Mouse (Mus musculus) lung, postnatal 0 days (tissue): ENCODE results near the gene Prrc2b. TPM values are rescaled to one million over a fixed set of nuclear protein-coding genes. Genes with fewer than 3 reads are reported as not detected.

Experiments
- ATAC-seq: fragments of 200-750 bp; cut with Nextera tagmentation; 2 replicates; pipeline ENCODE4 v1.8.0; 2017; ENCODE audit warnings: moderate library complexity
- DNase-seq: peaks from one replicate; pipeline ENCODE4 v3.0.0-alpha.2; 2016; ENCODE audit warnings: low spot score
- H3K27ac ChIP-seq: fragments of 300-500 bp; sonication (generic); 2 replicates; pipeline ENCODE4 v1.5.1; 2014; ENCODE audit warnings: antibody characterized with exemption, mild to moderate bottlenecking, low read length, mixed read lengths
- H3K27me3 ChIP-seq: fragments of 300-500 bp; sonication (generic); replicated peaks from 2 replicates; pipeline ENCODE4 v1.6.1; 2014; ENCODE audit warnings: low read length, mixed read lengths; ENCODE audit not compliant: insufficient read depth
- H3K36me3 ChIP-seq: fragments of 300-500 bp; sonication (generic); 2 replicates; pipeline ENCODE4 v1.6.1; 2014; ENCODE audit warnings: low read length, mixed read lengths; ENCODE audit not compliant: insufficient read depth
- H3K4me1 ChIP-seq: fragments of 300-500 bp; sonication (generic); 2 replicates; pipeline ENCODE4 v1.6.1; 2014; ENCODE audit warnings: antibody characterized with exemption, low read depth, low read length, mixed read lengths; ENCODE audit not compliant: insufficient read depth
- H3K4me2 ChIP-seq: fragments of 300-500 bp; sonication (generic); replicated peaks from 2 replicates; pipeline ENCODE4 v1.6.1; 2014; ENCODE audit warnings: low read depth, mild to moderate bottlenecking, low read length, moderate library complexity, mixed read lengths
- H3K4me3 ChIP-seq: fragments of 300-500 bp; sonication (generic); 2 replicates; pipeline ENCODE4 v1.5.1; 2014; ENCODE audit warnings: low read depth, low read length
- H3K9ac ChIP-seq: fragments of 300-500 bp; sonication (generic); replicated peaks from 2 replicates; pipeline ENCODE4 v1.6.1; 2014; ENCODE audit warnings: low read depth, mild to moderate bottlenecking
- H3K9me3 ChIP-seq: fragments of 300-500 bp; sonication (generic); 2 replicates; pipeline ENCODE4 v1.6.1; 2016; ENCODE audit warnings: low read length, mixed read lengths
- CTCF ChIP-seq: IDR thresholded peaks from 2 replicates; pipeline ENCODE4 v1.5.1; 2016; ENCODE audit warnings: antibody characterized with exemption, mild to moderate bottlenecking
- EP300 ChIP-seq: IDR thresholded peaks from 2 replicates; pipeline ENCODE4 v1.6.1; 2016; ENCODE audit warnings: antibody characterized with exemption, mild to moderate bottlenecking, control low read depth
- WGBS: fragments of 180-500 bp; shearing (Covaris S2); extraction: QIAGEN DNeasy Blood & Tissue Kit; methylation state at CpG from one replicate; pipeline ENCODE4 v1.1.7; 2014; 5-methylcytosine and 5-hydroxymethylcytosine counted together
- polyA plus RNA-seq: library from polyadenylated mRNA; unstranded; fragments of >200 nt; fragmentation: Nextera tagmentation; extraction: Ambion mirVana; gene quantifications from 2 replicates; pipeline ENCODE4 v1.2.1, GENCODE M21; 2015

The Prrc2b gene
- polyA plus RNA-seq, 1 experiment from 2014 or later, result 21.2 TPM

- 90% methylated on average over 11 of the region's 11 CpGs for WGBS
These were observed 67.9 kb downstream of the Prrc2b start for GRCm38 (mm10) chr2:32218541-32219334.

GRCm38 (mm10) chr2:32219501-32219900 is 68.6 kb downstream of the Prrc2b start:
- H3K4me3 ChIP-seq, result no peak overlapping the region
- H3K9me3 ChIP-seq, result no peaks in the 10 kb centered on the region
- no peak overlapping the region for H3K4me2 ChIP-seq
- H3K27me3 ChIP-seq, result no peaks in the 10 kb centered on the region
- no peaks in the 10 kb centered on the region for H3K4me1 ChIP-seq
- H3K27ac ChIP-seq, result no peak overlapping the region
- H3K36me3 ChIP-seq, result peaks cover 95% of the 10 kb centered on the region
- no peak overlapping the region for H3K9ac ChIP-seq
- DNase-seq (no peak), ATAC-seq (no peak)
- TF ChIP-seq EP300, result no peak
- TF ChIP-seq CTCF, result no peak
- 92% methylated on average over 14 of the region's 14 CpGs for WGBS

More at GRCm38 (mm10) chr2:32218541-32219334, 67.9 kb downstream of the Prrc2b start:
- H3K4me2 ChIP-seq, result no peak overlapping the region
- TF ChIP-seq CTCF (no peak), EP300 (no peak)
- no peaks in the 10 kb centered on the region for H3K9me3 ChIP-seq
- H3K36me3 ChIP-seq, result peaks cover 96% of the 10 kb centered on the region
- DNase-seq (no peak), ATAC-seq (no peak)
- no peaks in the 10 kb centered on the region for H3K27me3 ChIP-seq
- H3K4me1 ChIP-seq, result no peaks in the 10 kb centered on the region
- no peak overlapping the region for H3K9ac ChIP-seq
- H3K27ac ChIP-seq, result no peak overlapping the region
- H3K4me3 ChIP-seq, result no peak overlapping the region

GRCm38 (mm10) chr2:32220021-32220420 is 69.1 kb downstream of the Prrc2b start:
- ATAC-seq (no peak), DNase-seq (no peak)
- Histone ChIP-seq H3K36me3 (peaks cover 93% of the 10 kb centered on the region), H3K9ac (no peak overlapping the region), H3K9me3 (no peaks in the 10 kb centered on the region), H3K27me3 (no peaks in the 10 kb centered on the region), H3K4me2 (no peak overlapping the region), H3K4me1 (no peaks in the 10 kb centered on the region), H3K4me3 (no peak overlapping the region), H3K27ac (no peak overlapping the region)
- no peak for TF ChIP-seq CTCF
- 91% methylated on average over 6 of the region's 6 CpGs for WGBS

- no peak overlapping the region for H3K4me2 ChIP-seq
- H3K36me3 ChIP-seq, result peaks cover 91% of the 10 kb centered on the region
- no peak overlapping the region for H3K4me3 ChIP-seq
- no peaks in the 10 kb centered on the region for H3K27me3 ChIP-seq
- H3K9me3 ChIP-seq, result no peaks in the 10 kb centered on the region
- H3K4me1 ChIP-seq, result no peaks in the 10 kb centered on the region
- no peak for TF ChIP-seq CTCF
- TF ChIP-seq EP300, result no peak
- no peak overlapping the region for H3K9ac ChIP-seq
- no peak overlapping the region for H3K27ac ChIP-seq
- 98% methylated on average over 10 of the region's 10 CpGs for WGBS
- DNase-seq, result no peak
- ATAC-seq, result no peak
These were observed 70.1 kb downstream of the Prrc2b start for GRCm38 (mm10) chr2:32220969-32221368.

GRCm38 (mm10) chr2:32221577-32221976 is 70.7 kb downstream of the Prrc2b start:
- no peaks in the 10 kb centered on the region for H3K27me3 ChIP-seq
- no peak for ATAC-seq
- no peaks in the 10 kb centered on the region for H3K4me1 ChIP-seq
- H3K27ac ChIP-seq, result no peak overlapping the region
- H3K9ac ChIP-seq, result no peak overlapping the region
- H3K4me2 ChIP-seq, result no peak overlapping the region
- H3K36me3 ChIP-seq, result peaks cover 91% of the 10 kb centered on the region
- 87% methylated on average over 7 of the region's 7 CpGs for WGBS
- no peaks in the 10 kb centered on the region for H3K9me3 ChIP-seq
- no peak overlapping the region for H3K4me3 ChIP-seq
- no peak for TF ChIP-seq EP300
- TF ChIP-seq CTCF, result no peak
- DNase-seq, result no peak

GRCm38 (mm10) chr2:32222057-32222456 is 71.2 kb downstream of the Prrc2b start:
- no peak overlapping the region for H3K27ac ChIP-seq
- no peaks in the 10 kb centered on the region for H3K27me3 ChIP-seq
- no peak for DNase-seq
- no peak overlapping the region for H3K4me3 ChIP-seq
- no peaks in the 10 kb centered on the region for H3K4me1 ChIP-seq
- peaks cover 90% of the 10 kb centered on the region for H3K36me3 ChIP-seq
- H3K9ac ChIP-seq, result no peak overlapping the region
- no peak for ATAC-seq
- H3K9me3 ChIP-seq, result no peaks in the 10 kb centered on the region
- no peak overlapping the region for H3K4me2 ChIP-seq
- TF ChIP-seq CTCF (no peak), EP300 (no peak)
- 73% methylated on average over 10 of the region's 10 CpGs for WGBS
